Mouse (Mus musculus) bone marrow, adult 2 months (tissue): ENCODE measurements around the gene Bckdha. TPM values are rescaled to one million over a fixed set of nuclear protein-coding genes. Genes with fewer than 3 reads are reported as not detected.
A peak's percentile ranks its signal among the peaks of the same experiment; 100 is the strongest.

Experiments
- H3K27ac ChIP-seq: fragments of 200-500 bp; 2 replicates; pipeline ENCODE4 v1.5.1; 2012; ENCODE audit warnings: low read depth, mild to moderate bottlenecking, control low read depth, inconsistent platforms, low read length; ENCODE audit not compliant: control insufficient read depth, poor library complexity, insufficient read depth
- H3K4me1 ChIP-seq: fragments of 200-500 bp; 2 replicates; pipeline ENCODE4 v1.6.1; 2011; ENCODE audit warnings: low read length; ENCODE audit not compliant: control insufficient read depth, insufficient read depth
- H3K4me3 ChIP-seq: fragments of 200-500 bp; replicated peaks from 2 replicates; pipeline ENCODE3; 2011; ENCODE audit warnings: mild to moderate bottlenecking, low read depth, low read length, control low read depth; ENCODE audit not compliant: control insufficient read depth
- CTCF ChIP-seq: fragments of 200-500 bp; IDR thresholded peaks from 2 replicates; pipeline ENCODE4 v1.5.1; 2011; ENCODE audit warnings: low read length, control low read depth; ENCODE audit not compliant: control insufficient read depth, insufficient read depth
- POLR2A ChIP-seq: fragments of 200-500 bp; IDR thresholded peaks from 2 replicates; pipeline ENCODE4 v1.6.1; 2011; ENCODE audit warnings: low read depth, mild to moderate bottlenecking, control low read depth, low read length, borderline replicate concordance; ENCODE audit not compliant: control insufficient read depth
- WGBS: fragments of 180-500 bp; shearing (Covaris S2); methylation state at CpG from one replicate; pipeline ENCODE4 v1.1.7; 2018; 5-methylcytosine and 5-hydroxymethylcytosine counted together
- polyA plus RNA-seq: library from polyadenylated mRNA; stranded (reverse); fragments of >200 nt; gene quantifications from 2 replicates; pipeline ENCODE4 v1.2.4, GENCODE M21; 2011; ENCODE audit warnings: low replicate concordance; ENCODE audit not compliant: missing spikeins, insufficient read depth, insufficient read length

Bckdha gene
- polyA plus RNA-seq, 1 experiment = 36.1 TPM

- Histone ChIP-seq H3K27ac (no peak overlapping the region), H3K4me3 (no peak overlapping the region), H3K4me1 (peaks cover 2% of the 10 kb centered on the region)
- TF ChIP-seq CTCF (no peak), POLR2A (no peak)
- WGBS = 80% methylated on average over 9 of the region's 9 CpGs
Measured at GRCm38 (mm10) chr7:25669631-25670030, 10.8 kb upstream of the Bckdha start.

- H3K27ac ChIP-seq = no peak overlapping the region
- H3K4me3 ChIP-seq = no peak overlapping the region
- no peak for TF ChIP-seq POLR2A
- no peaks in the 10 kb centered on the region; the same call in 1 of the 2 replicates for H3K4me1 ChIP-seq
- WGBS = 83% methylated on average over 10 of the region's 10 CpGs
Measured at GRCm38 (mm10) chr7:25669158-25669557, 10.4 kb upstream of the Bckdha start.

GRCm38 (mm10) chr7:25666381-25666780, 7.6 kb upstream of the Bckdha start:
- no peak for TF ChIP-seq POLR2A
- TF ChIP-seq CTCF = no peak
- no peaks in the 10 kb centered on the region for H3K4me1 ChIP-seq
- 91% methylated on average over 8 of the region's 8 CpGs for WGBS
- H3K4me3 ChIP-seq = no peak overlapping the region
- no peak overlapping the region for H3K27ac ChIP-seq

GRCm38 (mm10) chr7:25657785-25658184, 996 bp downstream of the Bckdha start:
- TF ChIP-seq CTCF = no peak
- no peak for TF ChIP-seq POLR2A
- Histone ChIP-seq H3K4me1 (peaks cover 1% of the 10 kb centered on the region; the same call in 1 of the 2 replicates), H3K4me3 (no peak overlapping the region), H3K27ac (no peak overlapping the region)
- WGBS = 24% methylated on average over 10 of the region's 10 CpGs

- 72% methylated on average over 11 of the region's 11 CpGs for WGBS
- Histone ChIP-seq H3K27ac (no peak overlapping the region), H3K4me3 (no peak overlapping the region), H3K4me1 (peaks cover 3% of the 10 kb centered on the region; the same call in 1 of the 2 replicates)
- TF ChIP-seq POLR2A (no peak), CTCF (no peak)
Measured at GRCm38 (mm10) chr7:25655601-25656428, 3.0 kb downstream of the Bckdha start.

- whole genome bisulfite sequencing = 6% methylated on average over 12 of the region's 12 CpGs
- Histone ChIP-seq H3K4me1 (peaks cover 7% of the 10 kb centered on the region), H3K27ac (peak overlapping the region; percentile 54), H3K4me3 (no peak overlapping the region)
- TF ChIP-seq POLR2A (no peak), CTCF (no peak)
Measured at GRCm38 (mm10) chr7:25652244-25652759, 6.5 kb downstream of the Bckdha start.

GRCm38 (mm10) chr7:25651281-25651680, 7.5 kb downstream of the Bckdha start:
- H3K4me3 ChIP-seq = peak overlapping the region; percentile 26
- peaks cover 12% of the 10 kb centered on the region for H3K4me1 ChIP-seq
- peak; percentile 80 for TF ChIP-seq CTCF
- no peak for TF ChIP-seq POLR2A
- H3K27ac ChIP-seq = peak overlapping the region; percentile 88
- WGBS = 5% methylated on average over 8 of the region's 8 CpGs

- TF ChIP-seq POLR2A = no peak
- no peak for TF ChIP-seq CTCF
- H3K4me1 ChIP-seq = peaks cover 16% of the 10 kb centered on the region
- no peak overlapping the region for H3K4me3 ChIP-seq
- H3K27ac ChIP-seq = peak overlapping the region; percentile 71
- 7% methylated on average over 5 of the region's 5 CpGs for whole genome bisulfite sequencing
Measured at GRCm38 (mm10) chr7:25649839-25650238, 8.9 kb downstream of the Bckdha start.

GRCm38 (mm10) chr7:25647574-25648123, 11.1 kb downstream of the Bckdha start:
- no peak for TF ChIP-seq POLR2A
- TF ChIP-seq CTCF = peak; percentile 74
- Histone ChIP-seq H3K4me1 (peaks cover 25% of the 10 kb centered on the region), H3K4me3 (no peak overlapping the region), H3K27ac (peak overlapping the region; percentile 79)
- WGBS = 20% methylated on average over 5 of the region's 5 CpGs
